Mouse (Mus musculus) C2C12 (cell line): ENCODE measurements around the gene Bcas3. TPM values are rescaled to one million over a fixed set of nuclear protein-coding genes. Genes with fewer than 3 reads are reported as not detected.
A peak's percentile ranks its signal among the peaks of the same experiment; 100 is the strongest.

Experiments used
- H3K27me3 ChIP-seq: one replicate; pipeline ENCODE4 v1.6.1; 2011; ENCODE audit not compliant: control insufficient read depth, insufficient read depth, insufficient read length
- H3K36me3 ChIP-seq: one replicate; pipeline ENCODE4 v1.6.1; 2011; ENCODE audit not compliant: control insufficient read depth, insufficient read depth
- H3K4me3 ChIP-seq: one replicate; pipeline ENCODE4 v1.5.1; 2011; ENCODE audit warnings: mild to moderate bottlenecking, control low read depth; ENCODE audit not compliant: poor library complexity, insufficient read depth, severe bottlenecking
- H3K79me2 ChIP-seq: one replicate; pipeline ENCODE4 v1.6.1; 2011; ENCODE audit not compliant: control insufficient read depth, insufficient read depth
- H3K79me3 ChIP-seq: one replicate; pipeline ENCODE4 v1.6.1; 2011; ENCODE audit warnings: low read depth, control low read depth
- H3ac ChIP-seq: one replicate; pipeline ENCODE3; 2011; ENCODE audit warnings: low read depth; ENCODE audit not compliant: control insufficient read depth, insufficient read length
- CEBPB ChIP-seq: IDR thresholded peaks from one replicate; pipeline ENCODE4 v1.6.1; 2011; ENCODE audit warnings: low read depth, mild to moderate bottlenecking, control low read depth, moderate library complexity
- CTCF ChIP-seq: IDR thresholded peaks from one replicate; pipeline ENCODE4 v1.5.1; 2011; ENCODE audit not compliant: control insufficient read depth, insufficient read depth, insufficient read length
- FOSL1 ChIP-seq: IDR thresholded peaks from one replicate; pipeline ENCODE4 v1.8.0; 2011; ENCODE audit warnings: mild to moderate bottlenecking, low read length; ENCODE audit not compliant: poor library complexity, insufficient read depth, severe bottlenecking
- MAX ChIP-seq: IDR thresholded peaks from one replicate; pipeline ENCODE4 v1.6.1; 2011; ENCODE audit warnings: mild to moderate bottlenecking, control low read depth
- MYOD1 ChIP-seq: IDR thresholded peaks from one replicate; pipeline ENCODE4 v1.6.1; 2011; ENCODE audit warnings: low read depth; ENCODE audit not compliant: control insufficient read depth, insufficient read length
- MYOG ChIP-seq: IDR thresholded peaks from one replicate; pipeline ENCODE4 v1.6.1; 2011; ENCODE audit not compliant: control insufficient read depth, insufficient read length; ENCODE audit errors: extremely low read depth
- USF1 ChIP-seq: IDR thresholded peaks from one replicate; pipeline ENCODE4 v1.6.1; 2011; ENCODE audit warnings: low read depth, mild to moderate bottlenecking, control low read depth, moderate library complexity
- polyA plus RNA-seq: library from polyadenylated mRNA; unstranded; fragments of >200 nt; fragmentation: generic; extraction: Trizol; gene quantifications from one replicate; pipeline ENCODE4 v1.2.1, GENCODE M21; 2012; ENCODE audit warnings: missing spikeins

The Bcas3 gene
- polyA plus RNA-seq, 1 experiment = 11.1 TPM

- Histone ChIP-seq H3K4me3 (no peak overlapping the region), H3ac (no peak overlapping the region), H3K79me3 (no peaks in the 10 kb centered on the region), H3K27me3 (no peaks in the 10 kb centered on the region), H3K36me3 (no peaks in the 10 kb centered on the region), H3K79me2 (no peaks in the 10 kb centered on the region)
- TF ChIP-seq MYOD1 (no peak), MAX (no peak), USF1 (no peak), CEBPB (peak; percentile 44), CTCF (no peak), MYOG (no peak), FOSL1 (no peak)
Observed at GRCm38 (mm10) chr11:85529531-85530285, 176.7 kb downstream of the Bcas3 start.

DNA sequence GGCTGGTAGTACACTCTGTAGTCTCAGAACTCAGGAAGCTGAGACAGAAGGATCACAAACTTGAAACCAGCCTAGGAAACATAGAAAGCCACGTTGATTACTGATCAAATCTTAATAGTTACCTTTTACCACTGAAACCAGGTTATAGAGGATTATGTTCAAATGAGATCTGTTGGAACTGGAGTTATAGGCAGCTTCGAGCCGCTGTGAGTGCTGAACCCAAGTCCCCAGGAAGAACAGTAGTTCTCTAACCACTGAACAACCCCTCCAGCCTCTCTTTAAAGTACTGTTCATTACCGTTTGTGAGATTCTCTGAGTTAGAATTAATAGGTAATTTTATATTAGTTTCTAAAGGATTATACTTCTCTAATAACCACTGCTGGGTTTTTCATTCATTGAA, 188.0 kb downstream of the Bcas3 start:
- no peaks in the 10 kb centered on the region for H3K36me3 ChIP-seq
- no peaks in the 10 kb centered on the region for H3K27me3 ChIP-seq
- H3ac ChIP-seq = no peak overlapping the region
- TF ChIP-seq MYOG (no peak), MYOD1 (no peak), CEBPB (no peak), CTCF (no peak), USF1 (no peak)
- H3K79me3 ChIP-seq = no peaks in the 10 kb centered on the region
- H3K4me3 ChIP-seq = no peak overlapping the region
- no peaks in the 10 kb centered on the region for H3K79me2 ChIP-seq

GRCm38 (mm10) chr11:85543311-85543710, 190.3 kb downstream of the Bcas3 start:
- H3K79me2 ChIP-seq = no peaks in the 10 kb centered on the region
- H3K79me3 ChIP-seq = no peaks in the 10 kb centered on the region
- no peak for TF ChIP-seq USF1
- no peak for TF ChIP-seq CTCF
- TF ChIP-seq FOSL1 = no peak
- TF ChIP-seq CEBPB = no peak
- TF ChIP-seq MAX = no peak
- no peak for TF ChIP-seq MYOD1
- TF ChIP-seq MYOG = no peak
- H3K27me3 ChIP-seq = no peaks in the 10 kb centered on the region
- H3K4me3 ChIP-seq = no peak overlapping the region
- no peaks in the 10 kb centered on the region for H3K36me3 ChIP-seq
- H3ac ChIP-seq = no peak overlapping the region

GRCm38 (mm10) chr11:85545602-85546001, 192.6 kb downstream of the Bcas3 start:
- Histone ChIP-seq H3K4me3 (no peak overlapping the region), H3K79me3 (no peaks in the 10 kb centered on the region), H3K36me3 (no peaks in the 10 kb centered on the region), H3K27me3 (no peaks in the 10 kb centered on the region), H3ac (no peak overlapping the region), H3K79me2 (no peaks in the 10 kb centered on the region)
- TF ChIP-seq MYOD1 = no peak
- no peak for TF ChIP-seq MYOG
- no peak for TF ChIP-seq USF1
- no peak for TF ChIP-seq FOSL1
- TF ChIP-seq CTCF = no peak
- no peak for TF ChIP-seq CEBPB
- no peak for TF ChIP-seq MAX

- H3K36me3 ChIP-seq = no peaks in the 10 kb centered on the region
- TF ChIP-seq MYOD1 (no peak), USF1 (no peak)
- no peaks in the 10 kb centered on the region for H3K79me2 ChIP-seq
- no peak overlapping the region for H3K4me3 ChIP-seq
- no peak overlapping the region for H3ac ChIP-seq
- H3K79me3 ChIP-seq = no peaks in the 10 kb centered on the region
- no peaks in the 10 kb centered on the region for H3K27me3 ChIP-seq
Observed at GRCm38 (mm10) chr11:85547966-85548365, 195.0 kb downstream of the Bcas3 start.

- Histone ChIP-seq H3ac (no peak overlapping the region), H3K4me3 (no peak overlapping the region), H3K27me3 (no peaks in the 10 kb centered on the region), H3K79me2 (no peaks in the 10 kb centered on the region), H3K36me3 (no peaks in the 10 kb centered on the region), H3K79me3 (no peaks in the 10 kb centered on the region)
- no peak for TF ChIP-seq MYOD1
- TF ChIP-seq FOSL1 = no peak
Observed at GRCm38 (mm10) chr11:85549651-85550050, 196.7 kb downstream of the Bcas3 start.

- TF ChIP-seq FOSL1 (no peak), MAX (no peak), USF1 (no peak), CTCF (no peak), CEBPB (no peak), MYOD1 (no peak)
- H3K36me3 ChIP-seq = no peaks in the 10 kb centered on the region
- H3ac ChIP-seq = no peak overlapping the region
- no peaks in the 10 kb centered on the region for H3K79me2 ChIP-seq
- no peak overlapping the region for H3K4me3 ChIP-seq
- no peaks in the 10 kb centered on the region for H3K79me3 ChIP-seq
- H3K27me3 ChIP-seq = no peaks in the 10 kb centered on the region
Observed at GRCm38 (mm10) chr11:85555066-85555465, 202.1 kb downstream of the Bcas3 start.
